Mouse (Mus musculus) left cerebral cortex, adult 9 months (tissue): ENCODE results near the gene Arhgap18.

Experiments
- DNase-seq, 2 experiments: peaks; one replicate each; pipeline ENCODE4 v3.0.0; 2022; ENCODE audit warnings: low spot score in 2 of 2

Gene Arhgap18

GRCm38 (mm10) chr10:26776443-26776842, 23.2 kb downstream of the Arhgap18 start:
- DNase-seq: no peak

DNA sequence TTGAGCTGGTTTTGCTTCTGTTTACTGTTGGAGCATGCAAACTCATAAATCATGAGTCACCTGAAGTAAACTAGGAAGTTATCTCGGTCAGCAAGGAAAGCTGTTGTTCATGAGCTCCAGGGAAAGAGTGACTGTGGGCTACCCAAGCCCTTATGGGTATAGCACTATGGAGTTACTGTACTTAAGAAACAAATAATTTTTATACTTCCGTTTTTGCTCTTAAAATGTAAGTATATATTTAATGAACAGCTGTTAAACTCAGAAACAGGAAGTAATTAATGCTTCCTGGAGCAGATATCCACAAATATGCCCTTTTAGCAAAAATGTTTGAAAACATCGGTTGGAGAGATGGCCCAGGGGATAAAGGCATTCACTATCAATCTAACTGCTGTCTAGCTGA, 27.4 kb downstream of the Arhgap18 start:
- DNase-seq: no peak

DNA sequence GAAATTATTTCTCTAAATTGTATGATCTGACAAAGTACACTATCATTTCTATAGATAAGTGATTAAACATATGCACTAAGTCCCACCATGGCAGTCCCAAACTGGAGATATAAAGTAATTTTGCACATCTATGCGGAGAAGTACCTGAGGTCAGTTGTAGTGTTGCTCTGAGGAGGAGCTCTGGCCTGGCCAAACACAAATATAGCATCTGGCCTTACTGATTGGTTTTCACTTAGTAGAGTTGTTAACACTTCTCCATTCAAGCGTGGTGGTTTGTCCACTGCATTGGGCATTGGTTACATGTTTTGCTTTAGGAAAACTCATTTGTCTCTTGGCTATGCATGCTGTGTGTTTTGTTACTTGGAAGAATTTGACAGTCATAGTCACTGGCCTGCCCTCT, 36.5 kb downstream of the Arhgap18 start:
- DNase-seq: no peak

DNA sequence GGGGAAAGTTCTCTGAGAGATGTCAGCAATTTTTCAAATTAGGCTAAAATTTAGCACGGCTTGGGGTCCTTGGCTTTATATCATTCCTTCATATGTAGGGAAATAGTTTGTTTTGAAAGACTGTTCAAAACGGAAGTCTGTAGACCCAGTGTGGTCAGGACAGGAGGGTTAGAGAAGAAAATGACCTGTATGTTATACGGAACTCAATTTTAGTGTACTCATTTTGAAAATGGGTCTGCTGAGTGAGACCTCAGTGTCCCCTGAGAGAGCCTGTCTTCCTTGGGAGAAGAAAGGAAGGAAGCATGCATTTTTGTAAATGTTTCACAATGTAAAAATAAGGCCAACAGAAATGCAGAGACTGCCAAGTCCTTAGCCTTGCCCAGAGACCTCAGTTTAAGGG, 38.6 kb downstream of the Arhgap18 start:
- DNase-seq: no peak

DNA sequence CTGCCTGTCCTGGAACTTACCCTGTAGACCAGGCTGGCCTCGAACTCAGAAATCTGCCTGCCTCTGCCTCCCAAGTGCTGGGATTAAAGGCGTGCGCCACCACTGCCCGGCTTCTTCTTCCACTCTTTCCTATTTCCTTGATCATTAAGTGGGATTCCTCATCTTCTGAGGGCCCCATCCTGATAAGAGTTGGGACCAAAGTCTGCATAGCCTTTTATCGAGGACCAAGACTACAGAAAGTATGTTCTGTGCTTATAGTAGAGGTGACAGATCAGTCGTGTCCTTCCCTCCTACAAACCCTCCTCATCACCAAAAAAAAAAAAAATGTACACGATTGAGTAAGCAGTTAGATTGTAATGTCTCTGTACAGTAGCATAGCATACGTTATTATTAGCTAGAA, 39.8 kb downstream of the Arhgap18 start:
- DNase-seq: no peak

GRCm38 (mm10) chr10:26796432-26797286, 43.4 kb downstream of the Arhgap18 start:
- DNase-seq: no peak

DNA sequence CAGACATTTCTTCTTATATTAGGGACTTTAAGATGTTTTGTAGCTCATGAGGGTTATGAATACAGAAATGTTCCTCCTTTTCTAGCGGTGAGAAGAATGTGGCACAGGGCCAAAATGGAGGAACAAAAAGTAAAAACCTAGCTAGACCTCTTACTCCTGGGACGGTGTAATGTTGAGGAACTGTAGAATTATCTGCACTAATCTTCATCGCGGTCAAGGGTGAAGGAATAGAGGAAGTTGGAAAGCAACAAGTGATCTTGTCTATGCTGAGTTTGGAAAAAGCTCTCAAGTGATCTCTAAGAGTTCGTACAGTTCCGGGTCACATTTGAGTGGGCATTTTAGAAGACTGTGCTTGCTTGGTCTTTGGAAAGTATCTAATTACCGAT, 44.1 kb downstream of the Arhgap18 start:
- DNase-seq: no peak

- DNase-seq: no peak
Observed at GRCm38 (mm10) chr10:26798752-26799411, 45.7 kb downstream of the Arhgap18 start.

DNA sequence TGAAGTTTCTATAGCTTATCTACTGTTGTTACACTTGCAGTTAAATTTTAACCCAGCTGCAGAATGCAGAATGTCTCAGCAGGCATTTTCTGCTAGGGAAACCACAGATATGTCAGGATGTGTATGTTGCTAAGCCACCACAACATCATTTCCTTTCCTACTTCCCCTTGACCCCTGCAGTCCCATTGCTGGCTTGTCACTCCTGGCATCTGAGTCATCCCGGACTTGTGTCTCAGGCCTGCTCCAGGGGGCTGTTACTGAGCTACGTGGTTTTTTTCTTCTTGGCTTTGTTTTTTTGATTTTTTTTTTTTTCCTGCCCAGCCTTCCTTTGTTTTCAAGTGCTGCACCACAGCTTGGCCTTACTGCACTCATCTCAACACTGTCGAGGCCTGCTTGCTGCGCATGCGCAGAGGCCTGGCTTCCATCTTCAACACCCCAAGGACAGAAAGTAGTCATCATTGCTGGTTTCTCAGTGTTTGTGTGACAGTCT, 46.4 kb downstream of the Arhgap18 start:
- DNase-seq: no peak

GRCm38 (mm10) chr10:26804351-26804983, 51.2 kb downstream of the Arhgap18 start:
- no peak for DNase-seq

GRCm38 (mm10) chr10:26805007-26805406, 51.8 kb downstream of the Arhgap18 start:
- no peak for DNase-seq

- no peak for DNase-seq
Observed at GRCm38 (mm10) chr10:26806092-26806491, 52.9 kb downstream of the Arhgap18 start.

DNA sequence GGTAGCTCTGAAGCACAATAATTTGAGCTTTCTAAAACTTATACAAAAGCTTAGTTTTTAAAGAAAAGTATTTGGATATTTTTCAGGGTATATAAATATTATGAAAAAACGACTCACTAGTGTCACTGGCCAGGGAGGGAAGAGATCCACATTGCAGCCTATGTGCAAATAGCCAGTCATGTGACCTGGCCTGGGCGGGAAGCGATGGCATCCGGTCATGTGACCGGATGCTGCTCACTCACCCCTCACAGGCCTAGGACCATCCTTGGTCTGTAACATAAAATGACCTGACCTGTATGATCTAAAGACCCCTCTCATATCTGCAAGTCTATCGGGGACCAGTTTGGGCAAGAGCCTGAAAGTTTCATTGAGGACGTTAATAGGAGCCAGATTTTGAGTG, 56.8 kb downstream of the Arhgap18 start:
- DNase-seq: no peak

DNA sequence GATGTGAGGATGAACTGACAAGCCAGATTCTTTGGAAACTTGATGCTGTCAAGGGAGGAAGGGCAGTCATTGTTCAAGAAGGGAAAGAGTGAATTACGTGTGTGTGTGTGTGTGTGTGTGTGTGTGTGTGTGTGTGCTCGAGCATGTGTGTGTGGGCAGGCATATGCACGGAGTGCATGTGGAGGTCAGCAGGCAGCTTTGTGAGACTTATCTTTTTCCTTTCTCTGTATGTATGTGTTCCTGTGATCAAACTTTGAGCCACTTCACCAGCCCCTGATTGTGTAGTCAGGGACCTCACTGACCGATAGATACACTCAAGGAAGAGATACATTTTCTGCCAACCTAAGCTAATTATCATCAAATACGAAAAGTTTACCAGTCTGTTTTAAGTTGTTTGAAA, 57.6 kb downstream of the Arhgap18 start:
- no peak for DNase-seq

GRCm38 (mm10) chr10:26811342-26811741, 58.1 kb downstream of the Arhgap18 start:
- DNase-seq: no peak

GRCm38 (mm10) chr10:26815646-26816045, 62.4 kb downstream of the Arhgap18 start:
- peak; percentile 15 to 75 for DNase-seq

GRCm38 (mm10) chr10:26820326-26820725, 67.1 kb downstream of the Arhgap18 start:
- no peak for DNase-seq

- DNase-seq: no peak
Observed at GRCm38 (mm10) chr10:26820936-26821335, 67.7 kb downstream of the Arhgap18 start.

DNA sequence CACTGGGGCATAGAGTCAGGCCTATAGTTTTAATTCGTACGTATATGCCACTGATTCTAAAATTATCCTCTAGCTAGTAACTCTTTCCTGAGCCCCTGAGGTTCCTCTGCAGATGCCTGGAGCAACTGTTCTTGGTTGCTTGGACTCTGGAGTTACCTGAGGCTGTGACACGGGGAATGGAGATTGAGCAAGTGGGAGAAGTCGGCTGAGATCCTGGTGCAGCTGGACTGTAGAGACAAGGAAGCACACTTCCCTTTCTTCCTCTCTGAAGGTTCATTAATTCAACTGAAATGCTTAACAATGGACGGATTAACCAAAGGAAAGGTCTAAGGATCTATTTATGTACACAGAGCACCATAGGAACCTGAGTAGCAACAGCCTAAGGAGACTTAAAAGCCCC, 70.8 kb downstream of the Arhgap18 start:
- no peak for DNase-seq

DNA sequence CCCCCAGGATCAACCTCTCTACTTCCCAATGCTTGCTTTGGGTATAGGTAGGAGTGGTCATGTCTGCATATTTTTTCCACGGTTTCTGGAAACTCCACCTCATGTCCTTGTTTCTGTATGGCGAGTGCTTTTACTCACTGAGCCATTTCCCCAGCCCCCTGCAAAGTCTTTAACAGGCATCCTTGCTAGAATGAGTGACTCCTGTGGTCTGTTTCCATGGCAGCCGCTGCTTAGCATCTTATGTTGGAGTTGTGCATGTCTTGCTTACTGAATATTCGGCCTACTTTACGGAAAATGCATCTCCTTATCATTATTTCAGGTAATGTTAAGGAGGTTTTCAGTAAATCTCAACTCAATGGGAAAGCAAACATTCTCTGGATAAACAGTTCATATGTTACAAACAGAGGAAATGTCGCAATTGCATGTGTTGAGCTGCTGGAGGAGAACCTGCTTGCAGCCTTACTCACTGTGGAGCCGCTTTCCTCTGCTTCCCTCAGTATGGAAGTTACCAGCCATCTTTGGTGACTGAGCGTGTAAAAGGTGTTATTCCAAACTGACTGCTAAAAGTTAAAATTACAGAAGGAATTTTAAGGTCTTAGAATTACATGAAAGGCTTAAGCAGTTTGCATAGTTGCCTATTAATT, 72.1 kb downstream of the Arhgap18 start:
- DNase-seq: peak in 1 of 2 experiments; percentile 19

DNA sequence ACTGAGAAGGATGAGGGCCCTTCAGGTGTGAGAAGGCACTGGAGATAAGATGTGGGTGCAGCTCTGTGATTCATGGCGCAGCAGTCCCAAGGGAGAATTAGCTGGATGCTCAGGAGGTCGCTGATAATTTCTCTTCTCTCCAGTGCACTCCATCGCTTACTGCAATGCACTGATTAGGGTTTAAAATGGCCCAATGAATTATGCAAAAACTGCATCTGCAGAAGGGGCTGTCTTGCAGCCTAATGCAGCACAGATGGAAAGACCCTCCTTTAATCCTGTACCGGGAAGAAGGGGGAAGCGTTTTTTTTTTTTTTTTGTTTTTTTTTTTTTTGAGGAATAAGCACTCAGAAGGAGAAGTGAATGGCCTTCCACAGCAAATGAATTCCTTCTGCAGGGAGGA, 74.1 kb downstream of the Arhgap18 start:
- no peak for DNase-seq
